Mouse (Mus musculus) bone marrow macrophage, adult 2 months (primary cell): ENCODE measurements around the gene Atf7. TPM values are rescaled to one million over a fixed set of nuclear protein-coding genes. Genes with fewer than 3 reads are reported as not detected.

Source experiments
- H3K27ac ChIP-seq: 2 replicates; pipeline ENCODE4 v1.5.1; 2012; ENCODE audit warnings: low read depth, low read length; ENCODE audit not compliant: insufficient read depth
- H3K4me1 ChIP-seq: 2 replicates; pipeline ENCODE4 v1.6.1; 2012; ENCODE audit warnings: low read length; ENCODE audit not compliant: control insufficient read depth, insufficient read depth
- H3K4me3 ChIP-seq: 2 replicates; pipeline ENCODE4 v1.5.1; 2012; ENCODE audit warnings: mild to moderate bottlenecking, low read length, moderate library complexity; ENCODE audit not compliant: insufficient read depth
- CTCF ChIP-seq: IDR thresholded peaks from 2 replicates; pipeline ENCODE4 v1.5.1; 2012; ENCODE audit warnings: low read depth, mild to moderate bottlenecking, low read length, moderate library complexity
- POLR2A ChIP-seq: IDR thresholded peaks from 2 replicates; pipeline ENCODE4 v1.6.1; 2012; ENCODE audit warnings: mild to moderate bottlenecking, low read depth, low read length, borderline replicate concordance
- polyA plus RNA-seq: library from polyadenylated mRNA; stranded (reverse); fragments of >200 nt; gene quantifications from 2 replicates; pipeline ENCODE4 v1.2.4, GENCODE M21; 2012; ENCODE audit not compliant: missing spikeins, insufficient read depth, insufficient read length

Atf7 gene
- polyA plus RNA-seq, 1 experiment, result 102 TPM

GRCm38 (mm10) chr15:102501084-102501814, 124.0 kb downstream of the Atf7 start:
- H3K4me3 ChIP-seq, result no peak overlapping the region
- H3K27ac ChIP-seq, result no peak overlapping the region
- peaks cover 14% of the 10 kb centered on the region for H3K4me1 ChIP-seq
- no peak for TF ChIP-seq POLR2A
- TF ChIP-seq CTCF, result no peak

- Histone ChIP-seq H3K27ac (no peak overlapping the region), H3K4me1 (peaks cover 7% of the 10 kb centered on the region), H3K4me3 (no peak overlapping the region)
- TF ChIP-seq CTCF, result no peak
- no peak for TF ChIP-seq POLR2A
These were observed 124.8 kb downstream of the Atf7 start for GRCm38 (mm10) chr15:102500479-102500878.

GRCm38 (mm10) chr15:102499851-102500250, 125.4 kb downstream of the Atf7 start:
- H3K27ac ChIP-seq, result no peak overlapping the region
- 0 out of 2 replicates have a peak, but pooled peaks cover 5% of the 10 kb centered on the region for H3K4me1 ChIP-seq
- no peak overlapping the region for H3K4me3 ChIP-seq
- TF ChIP-seq CTCF, result no peak
- TF ChIP-seq POLR2A, result no peak

- no peak overlapping the region for H3K4me3 ChIP-seq
- TF ChIP-seq POLR2A (no peak), CTCF (no peak)
- 0 out of 2 replicates have a peak, but pooled peaks cover 5% of the 10 kb centered on the region for H3K4me1 ChIP-seq
- no peak overlapping the region for H3K27ac ChIP-seq
These were observed 125.9 kb downstream of the Atf7 start for GRCm38 (mm10) chr15:102499370-102499769.

GRCm38 (mm10) chr15:102498322-102498721, 126.9 kb downstream of the Atf7 start:
- H3K4me1 ChIP-seq, result 0 out of 2 replicates have a peak, but pooled peaks cover 5% of the 10 kb centered on the region
- TF ChIP-seq POLR2A (no peak), CTCF (no peak)
- no peak overlapping the region for H3K27ac ChIP-seq
- no peak overlapping the region for H3K4me3 ChIP-seq

GRCm38 (mm10) chr15:102487664-102488063, 137.6 kb downstream of the Atf7 start:
- no peak overlapping the region for H3K27ac ChIP-seq
- H3K4me3 ChIP-seq, result no peak overlapping the region
- TF ChIP-seq CTCF (no peak), POLR2A (no peak)
- no peaks in the 10 kb centered on the region for H3K4me1 ChIP-seq

- Histone ChIP-seq H3K4me3 (no peak overlapping the region), H3K4me1 (no peaks in the 10 kb centered on the region)
- TF ChIP-seq CTCF, result no peak
- no peak for TF ChIP-seq POLR2A
These were observed 139.4 kb downstream of the Atf7 start for GRCm38 (mm10) chr15:102485853-102486252.

GRCm38 (mm10) chr15:102483136-102483535, 142.1 kb downstream of the Atf7 start:
- H3K4me1 ChIP-seq, result no peaks in the 10 kb centered on the region
- TF ChIP-seq CTCF (no peak), POLR2A (no peak)
- no peak overlapping the region for H3K27ac ChIP-seq
- H3K4me3 ChIP-seq, result no peak overlapping the region

More at GRCm38 (mm10) chr15:102485853-102486252, 139.4 kb downstream of the Atf7 start:
- H3K27ac ChIP-seq, result no peak overlapping the region

Other genes starting within 250 kb of the Atf7 start
- gene Sp1, start 219.3 kb downstream of the Atf7 start, polyA plus RNA-seq, result 43.8 and 47.0 TPM in 2 replicates
- gene Amhr2, start 180.1 kb downstream of the Atf7 start, polyA plus RNA-seq, result not detected in 2 replicates
- 372 and 379 TPM in 2 replicates for gene Prr13, start 166.4 kb downstream of the Atf7 start, polyA plus RNA-seq
- gene Pcbp2, start 154.9 kb downstream of the Atf7 start, polyA plus RNA-seq, result 724 and 763 TPM in 2 replicates
- gene Gm10337, start 121.7 kb downstream of the Atf7 start, polyA plus RNA-seq, result not detected in 2 replicates
- 17.4 and 17.5 TPM in 2 replicates for gene Map3k12, start 108.4 kb downstream of the Atf7 start, polyA plus RNA-seq
- gene Tarbp2, start 107.3 kb downstream of the Atf7 start, polyA plus RNA-seq, result 24.9 and 33.9 TPM in 2 replicates
- gene Npff, start 100.5 kb downstream of the Atf7 start, polyA plus RNA-seq, result 7.3 and 9.1 TPM in 2 replicates
- not detected in 2 replicates for gene Gm28047, start 397 bp downstream of the Atf7 start, polyA plus RNA-seq
- 134 and 175 TPM in 2 replicates for gene Atp5g2, start 46.9 kb upstream of the Atf7 start, polyA plus RNA-seq
- 71.0 and 72.9 TPM in 2 replicates for gene Calcoco1, start 96.7 kb upstream of the Atf7 start, polyA plus RNA-seq